Mouse (Mus musculus): ENCODE measurements at regions not wholly inside any gene's neighbourhood (a gene's known extent, or its start where the extent isn't known, plus 50 kb on each side); places are given as distances from the start of the nearest gene placed in this dataset.

DNA sequence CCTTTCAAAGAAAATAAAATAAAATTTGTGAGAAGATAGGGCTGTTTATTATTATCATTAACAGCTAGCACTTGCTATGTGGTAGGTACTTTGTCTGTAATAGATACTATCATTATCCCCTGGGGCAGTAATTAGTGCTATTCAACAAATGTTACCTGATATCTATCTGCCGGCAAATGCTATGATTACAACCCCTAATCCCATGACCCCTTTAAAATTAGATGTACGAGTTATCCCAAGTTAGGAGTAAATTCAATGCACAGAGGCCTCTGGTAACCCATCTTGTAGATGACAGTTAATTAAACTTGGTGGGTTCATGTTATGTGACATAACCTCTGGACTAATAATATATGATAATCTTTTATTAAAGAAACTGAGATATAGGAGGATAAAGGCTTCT is 827.7 kb upstream of the Rag2 start:
- no peaks in the 10 kb centered on the region for H3K4me1 ChIP-seq (ENCODE audit: control insufficient read depth, low read depth, low read length)
- no peak overlapping the region for H3K4me3 ChIP-seq (ENCODE audit: low read depth, low read length)
- no peaks in the 10 kb centered on the region for H3K36me3 ChIP-seq (ENCODE audit: control insufficient read depth, insufficient read depth)
- no peaks in the 10 kb centered on the region for H3K9me3 ChIP-seq (replicated peaks; ENCODE audit: control insufficient read depth, low read length)
- H3K9ac ChIP-seq (ENCODE audit: low read depth, low read length): no peak overlapping the region
- no peak overlapping the region for H3K4me2 ChIP-seq (ENCODE audit: low read depth, low read length)
- 69% methylated on average over 2 of the region's 2 CpGs for WGBS (ENCODE audit: insufficient replicate concordance)
- H3K27me3 ChIP-seq (ENCODE audit: control insufficient read depth, insufficient read depth, low read depth, low read length): no peaks in the 10 kb centered on the region
- ATAC-seq (ENCODE audit: low read depth): no peak
- no peak overlapping the region for H3K27ac ChIP-seq (ENCODE audit: low read length)

DNA sequence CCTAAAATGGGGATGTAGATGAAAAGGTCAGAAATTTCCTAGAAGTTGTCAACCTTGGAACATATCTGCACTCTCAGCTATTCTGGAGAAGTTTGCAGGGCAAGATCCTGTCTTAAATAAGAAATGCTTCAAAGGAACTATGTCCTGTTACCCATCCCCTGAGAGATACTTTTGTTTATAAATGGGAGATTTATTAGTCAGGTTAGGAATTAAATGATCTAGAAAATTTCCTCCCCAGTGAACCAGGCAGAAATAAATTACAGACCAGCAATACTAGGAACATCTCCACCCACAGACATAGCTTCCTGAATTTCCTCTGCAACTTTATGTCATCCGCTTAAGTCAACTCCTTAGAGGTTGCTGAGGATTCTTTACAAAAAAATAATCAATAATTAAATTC is 827.0 kb upstream of the Rag2 start:
- WGBS (ENCODE audit: insufficient replicate concordance): 69% methylated on average over 1 of the region's 1 CpGs

DNA sequence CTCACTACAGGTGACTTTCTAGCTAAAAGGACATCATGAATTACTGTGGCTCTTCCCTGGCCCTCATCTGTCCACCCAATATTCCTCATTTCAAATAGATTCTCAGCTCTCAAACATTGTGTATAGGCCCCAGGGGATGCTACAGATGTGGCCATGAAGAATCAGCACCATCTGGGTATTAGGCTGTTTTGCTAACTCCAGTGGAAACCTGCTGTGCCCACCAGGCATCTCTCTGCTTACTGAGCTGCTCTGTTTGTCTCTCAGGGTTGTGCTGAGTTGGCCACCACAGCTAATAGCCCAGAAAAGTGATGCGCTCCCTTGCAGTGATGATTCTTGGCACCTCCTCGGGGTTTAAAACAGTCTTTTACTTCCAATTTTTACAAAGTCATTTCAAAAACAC is 812.0 kb upstream of the Rag2 start:
- no peaks in the 10 kb centered on the region for H3K27me3 ChIP-seq (ENCODE audit: control insufficient read depth, insufficient read depth, low read depth, low read length)
- no peaks in the 10 kb centered on the region for H3K36me3 ChIP-seq (ENCODE audit: control insufficient read depth, insufficient read depth)
- no peak overlapping the region for H3K27ac ChIP-seq (ENCODE audit: low read length)
- H3K4me3 ChIP-seq (ENCODE audit: low read depth, low read length): no peak overlapping the region
- no peak overlapping the region for H3K4me2 ChIP-seq (ENCODE audit: low read depth, low read length)
- H3K4me1 ChIP-seq (ENCODE audit: control insufficient read depth, low read depth, low read length): no peaks in the 10 kb centered on the region
- no peak overlapping the region for H3K9ac ChIP-seq (ENCODE audit: low read depth, low read length)
- no peak for ATAC-seq (ENCODE audit: low read depth)
- WGBS (ENCODE audit: insufficient replicate concordance): 72% methylated on average over 2 of the region's 2 CpGs
- H3K9me3 ChIP-seq (replicated peaks; ENCODE audit: control insufficient read depth, low read length): no peaks in the 10 kb centered on the region

More for the DNA sequence above, 827.0 kb upstream of the Rag2 start:
- no peak overlapping the region for H3K9ac ChIP-seq (ENCODE audit: low read depth, low read length)
- H3K36me3 ChIP-seq (ENCODE audit: control insufficient read depth, insufficient read depth): no peaks in the 10 kb centered on the region
- H3K4me1 ChIP-seq (ENCODE audit: control insufficient read depth, low read depth, low read length): no peaks in the 10 kb centered on the region
- ATAC-seq (ENCODE audit: low read depth): no peak
- no peaks in the 10 kb centered on the region for H3K27me3 ChIP-seq (ENCODE audit: control insufficient read depth, insufficient read depth, low read depth, low read length)
- H3K9me3 ChIP-seq (replicated peaks; ENCODE audit: control insufficient read depth, low read length): no peaks in the 10 kb centered on the region
- H3K4me2 ChIP-seq (ENCODE audit: low read depth, low read length): no peak overlapping the region
- H3K4me3 ChIP-seq (ENCODE audit: low read depth, low read length): no peak overlapping the region
- no peak overlapping the region for H3K27ac ChIP-seq (ENCODE audit: low read length)

DNA sequence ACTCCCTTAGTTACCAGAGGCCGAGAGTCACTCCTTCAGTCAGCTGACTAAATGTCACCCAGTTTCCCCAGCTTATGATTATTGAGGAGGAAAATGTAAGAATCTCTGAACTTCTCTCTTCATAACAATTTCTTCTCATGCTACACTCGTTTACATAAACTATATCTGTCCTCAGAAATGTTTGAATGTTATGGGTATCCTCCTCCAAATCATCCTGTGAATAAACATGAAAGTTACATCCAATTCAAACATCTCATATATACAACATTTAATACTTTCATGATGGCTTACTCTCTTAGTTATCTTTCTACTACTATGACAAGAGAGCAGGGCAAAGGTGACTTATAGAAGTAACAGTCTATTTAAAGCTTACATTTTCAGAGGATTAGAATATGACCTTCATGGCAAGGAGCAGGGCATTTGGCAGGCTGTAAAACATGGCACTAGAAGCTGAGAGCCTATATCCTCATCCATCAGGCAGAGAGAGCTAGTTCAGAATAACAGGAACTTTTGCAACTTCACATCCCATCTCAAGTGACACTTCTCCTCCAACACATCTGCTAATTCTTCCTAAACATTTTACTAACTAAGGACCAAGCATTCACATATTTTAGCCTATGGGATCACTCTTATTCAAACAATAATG is 809.8 kb upstream of the Rag2 start:
- no peaks in the 10 kb centered on the region for H3K4me1 ChIP-seq (ENCODE audit: control insufficient read depth, low read depth, low read length)
- no peak overlapping the region for H3K4me2 ChIP-seq (ENCODE audit: low read depth, low read length)
- WGBS (ENCODE audit: insufficient replicate concordance): 34% methylated on average over 2 of the region's 2 CpGs
- no peaks in the 10 kb centered on the region for H3K9me3 ChIP-seq (replicated peaks; ENCODE audit: control insufficient read depth, low read length)
- no peaks in the 10 kb centered on the region for H3K27me3 ChIP-seq (ENCODE audit: control insufficient read depth, insufficient read depth, low read depth, low read length)
- H3K36me3 ChIP-seq (ENCODE audit: control insufficient read depth, insufficient read depth): no peaks in the 10 kb centered on the region
- no peak overlapping the region for H3K27ac ChIP-seq (ENCODE audit: low read length)
- no peak for ATAC-seq (ENCODE audit: low read depth)
- no peak overlapping the region for H3K9ac ChIP-seq (ENCODE audit: low read depth, low read length)
- no peak overlapping the region for H3K4me3 ChIP-seq (ENCODE audit: low read depth, low read length)

DNA sequence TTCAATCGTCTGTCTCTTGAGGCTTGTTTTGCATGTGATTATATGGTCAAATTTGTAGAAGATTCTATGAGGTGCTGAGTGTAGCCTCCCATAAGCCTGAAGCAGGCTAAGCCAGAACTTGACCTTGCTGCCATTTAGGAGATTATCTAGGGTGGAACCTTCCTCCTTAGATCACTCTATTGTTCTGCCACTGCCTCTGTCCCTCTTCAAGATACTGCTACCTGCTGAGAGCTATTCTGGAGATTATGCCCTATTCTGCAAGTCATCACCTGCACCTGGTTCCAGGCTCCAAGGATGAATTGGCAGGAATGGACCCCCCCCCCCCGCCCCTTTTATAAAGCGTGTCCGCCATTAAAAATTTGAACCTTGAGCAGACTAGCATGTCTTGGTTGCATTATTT is 790.5 kb upstream of the Rag2 start:
- H3K27me3 ChIP-seq (ENCODE audit: control insufficient read depth, insufficient read depth, low read depth, low read length): no peaks in the 10 kb centered on the region
- 77% methylated on average over 4 of the region's 4 CpGs for WGBS (ENCODE audit: insufficient replicate concordance)
- no peak for ATAC-seq (ENCODE audit: low read depth)

DNA sequence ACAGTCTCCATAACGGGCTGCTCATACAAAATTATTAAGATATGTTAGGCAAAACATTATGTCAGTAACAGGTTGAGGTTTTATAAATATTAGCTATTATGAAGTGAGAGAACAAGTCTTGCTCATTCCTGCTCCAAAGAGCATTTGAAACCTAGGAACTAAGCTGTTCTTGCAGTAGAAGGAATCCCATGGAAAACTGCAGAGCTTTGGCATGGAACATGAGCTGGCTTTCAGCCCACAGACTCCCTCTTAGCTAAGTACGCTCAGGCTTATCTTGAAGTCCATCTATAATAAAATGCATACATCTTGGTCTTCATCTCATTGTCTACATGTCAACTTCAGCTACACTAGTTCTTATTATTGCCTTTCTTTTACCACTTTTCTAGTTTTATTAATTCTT is 766.7 kb upstream of the Rag2 start:
- Histone ChIP-seq H3K9me3 (replicated peaks; ENCODE audit: control insufficient read depth, low read length) (no peaks in the 10 kb centered on the region), H3K27me3 (ENCODE audit: control insufficient read depth, insufficient read depth, low read depth, low read length) (no peaks in the 10 kb centered on the region), H3K4me2 (ENCODE audit: low read depth, low read length) (no peak overlapping the region), H3K4me3 (ENCODE audit: low read depth, low read length) (no peak overlapping the region), H3K27ac (ENCODE audit: low read length) (no peak overlapping the region), H3K9ac (ENCODE audit: low read depth, low read length) (no peak overlapping the region), H3K36me3 (ENCODE audit: control insufficient read depth, insufficient read depth) (no peaks in the 10 kb centered on the region), H3K4me1 (ENCODE audit: control insufficient read depth, low read depth, low read length) (no peaks in the 10 kb centered on the region)
- WGBS (ENCODE audit: insufficient replicate concordance): 71% methylated on average over 2 of the region's 2 CpGs
- ATAC-seq (ENCODE audit: low read depth): no peak

More for the DNA sequence above, 790.5 kb upstream of the Rag2 start:
- no peaks in the 10 kb centered on the region for H3K9me3 ChIP-seq (replicated peaks; ENCODE audit: control insufficient read depth, low read length)
- no peaks in the 10 kb centered on the region for H3K4me1 ChIP-seq (ENCODE audit: control insufficient read depth, low read depth, low read length)
- H3K27ac ChIP-seq (ENCODE audit: low read length): no peak overlapping the region
- no peaks in the 10 kb centered on the region for H3K36me3 ChIP-seq (ENCODE audit: control insufficient read depth, insufficient read depth)
- H3K9ac ChIP-seq (ENCODE audit: low read depth, low read length): no peak overlapping the region
- no peak overlapping the region for H3K4me3 ChIP-seq (ENCODE audit: low read depth, low read length)
- H3K4me2 ChIP-seq (ENCODE audit: low read depth, low read length): no peak overlapping the region

DNA sequence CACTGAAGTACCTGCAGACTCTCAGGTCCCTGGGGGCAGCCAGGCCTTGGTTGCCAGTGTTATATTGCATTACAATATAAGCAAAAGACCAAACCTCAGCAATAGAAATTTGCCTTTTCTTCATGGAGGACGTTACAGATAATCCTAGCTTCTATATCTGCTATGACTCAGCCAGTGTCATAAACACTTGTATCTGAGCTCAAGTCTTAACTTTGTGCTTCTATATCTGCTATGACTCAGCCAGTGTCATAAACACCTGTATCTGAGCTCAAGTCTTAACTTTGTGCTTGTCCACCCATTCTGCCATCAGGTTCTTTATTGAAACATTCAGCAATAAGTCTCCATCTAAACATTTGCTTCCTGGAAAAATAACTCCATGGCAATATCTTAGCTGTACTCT is 759.0 kb upstream of the Rag2 start:
- Histone ChIP-seq H3K4me2 (ENCODE audit: low read depth, low read length) (no peak overlapping the region), H3K4me1 (ENCODE audit: control insufficient read depth, low read depth, low read length) (no peaks in the 10 kb centered on the region), H3K9me3 (replicated peaks; ENCODE audit: control insufficient read depth, low read length) (no peaks in the 10 kb centered on the region), H3K27me3 (ENCODE audit: control insufficient read depth, insufficient read depth, low read depth, low read length) (no peaks in the 10 kb centered on the region), H3K36me3 (ENCODE audit: control insufficient read depth, insufficient read depth) (no peaks in the 10 kb centered on the region), H3K9ac (ENCODE audit: low read depth, low read length) (no peak overlapping the region), H3K27ac (ENCODE audit: low read length) (no peak overlapping the region), H3K4me3 (ENCODE audit: low read depth, low read length) (no peak overlapping the region)
- no peak for ATAC-seq (ENCODE audit: low read depth)
- WGBS (ENCODE audit: insufficient replicate concordance): 41% methylated on average over 1 of the region's 1 CpGs

All from liver, embryonic 16.5 days (tissue).